Mouse (Mus musculus) myocyte (in vitro differentiated cells): ENCODE results near the gene Rplp1. TPM values are rescaled to one million over a fixed set of nuclear protein-coding genes. Genes with fewer than 3 reads are reported as not detected.

Experiments
- H3K27me3 ChIP-seq: one replicate; pipeline ENCODE4 v1.6.1; 2011; ENCODE audit not compliant: control insufficient read depth, insufficient read depth, insufficient read length
- H3K36me3 ChIP-seq: one replicate; pipeline ENCODE4 v1.6.1; 2011; ENCODE audit not compliant: control insufficient read depth, insufficient read depth
- H3K4me2 ChIP-seq: one replicate; pipeline ENCODE4 v1.6.1; 2011; ENCODE audit warnings: low read depth, control low read depth
- H3K4me3 ChIP-seq: one replicate; pipeline ENCODE4 v1.5.1; 2011; ENCODE audit warnings: mild to moderate bottlenecking, control low read depth, moderate library complexity
- H3K79me2 ChIP-seq: one replicate; pipeline ENCODE4 v1.6.1; 2011; ENCODE audit not compliant: control insufficient read depth, insufficient read depth
- H3ac ChIP-seq: one replicate; pipeline ENCODE4 v1.6.1; 2011; ENCODE audit not compliant: control insufficient read depth, insufficient read length
- CEBPB ChIP-seq: IDR thresholded peaks from 2 replicates; pipeline ENCODE4 v1.6.1; 2011; ENCODE audit warnings: mild to moderate bottlenecking, moderate library complexity; ENCODE audit not compliant: poor library complexity, insufficient read depth, severe bottlenecking
- E2F4 ChIP-seq: IDR thresholded peaks from one replicate; pipeline ENCODE4 v1.6.1; 2011; ENCODE audit warnings: mild to moderate bottlenecking, control low read depth, moderate library complexity; ENCODE audit not compliant: insufficient read depth
- MAX ChIP-seq: IDR thresholded peaks from one replicate; pipeline ENCODE4 v1.6.1; 2011; ENCODE audit warnings: low read depth, mild to moderate bottlenecking, control low read depth
- MYOD1 ChIP-seq, 3 experiments: IDR thresholded peaks; one replicate each; pipeline ENCODE4 v1.6.1; 2011; ENCODE audit warnings: control low read depth in 2 of 3, low read depth in 2 of 3, mild to moderate bottlenecking in 2 of 3, moderate library complexity in 1 of 3; ENCODE audit not compliant: insufficient read length in 2 of 3, control insufficient read depth in 1 of 3
- MYOG ChIP-seq, 3 experiments: IDR thresholded peaks; one replicate each; pipeline ENCODE4 v1.6.1; 2011; ENCODE audit warnings: control low read depth in 2 of 3, low read depth in 2 of 3, mild to moderate bottlenecking in 2 of 3; ENCODE audit not compliant: insufficient read length in 2 of 3, control insufficient read depth in 1 of 3, insufficient read depth in 1 of 3
- POLR2A ChIP-seq: IDR thresholded peaks from one replicate; pipeline ENCODE4 v1.6.1; 2011; ENCODE audit warnings: low read depth, mild to moderate bottlenecking, control low read depth, moderate library complexity; ENCODE audit not compliant: insufficient read length
- POLR2AphosphoS2 ChIP-seq: IDR thresholded peaks from one replicate; pipeline ENCODE4 v1.6.1; 2011; ENCODE audit warnings: low read depth, control low read depth; ENCODE audit not compliant: insufficient read length
- REST ChIP-seq: IDR thresholded peaks from one replicate; pipeline ENCODE4 v1.6.1; 2011; ENCODE audit warnings: mild to moderate bottlenecking, control low read depth, moderate library complexity; ENCODE audit not compliant: insufficient read depth, insufficient read length
- SRF ChIP-seq: IDR thresholded peaks from one replicate; pipeline ENCODE4 v1.6.1; 2011; ENCODE audit warnings: low read depth; ENCODE audit not compliant: control insufficient read depth, insufficient read length
- TCF12 ChIP-seq: IDR thresholded peaks from one replicate; pipeline ENCODE4 v1.6.1; 2011; ENCODE audit warnings: mild to moderate bottlenecking, control low read depth; ENCODE audit not compliant: poor library complexity, insufficient read depth, severe bottlenecking
- TCF3 ChIP-seq: IDR thresholded peaks from one replicate; pipeline ENCODE4 v1.6.1; 2011; ENCODE audit warnings: low read depth, control low read depth; ENCODE audit not compliant: insufficient read length
- USF1 ChIP-seq: IDR thresholded peaks from one replicate; pipeline ENCODE4 v1.6.1; 2011; ENCODE audit warnings: low read depth, mild to moderate bottlenecking, control low read depth, moderate library complexity
- polyA plus RNA-seq: library from polyadenylated mRNA; unstranded; fragments of >200 nt; fragmentation: generic; extraction: Trizol; gene quantifications from one replicate; pipeline ENCODE4 v1.2.1, GENCODE M21; 2012; ENCODE audit warnings: missing spikeins

Rplp1 gene
- polyA plus RNA-seq, 1 experiment = 9,411 TPM

DNA sequence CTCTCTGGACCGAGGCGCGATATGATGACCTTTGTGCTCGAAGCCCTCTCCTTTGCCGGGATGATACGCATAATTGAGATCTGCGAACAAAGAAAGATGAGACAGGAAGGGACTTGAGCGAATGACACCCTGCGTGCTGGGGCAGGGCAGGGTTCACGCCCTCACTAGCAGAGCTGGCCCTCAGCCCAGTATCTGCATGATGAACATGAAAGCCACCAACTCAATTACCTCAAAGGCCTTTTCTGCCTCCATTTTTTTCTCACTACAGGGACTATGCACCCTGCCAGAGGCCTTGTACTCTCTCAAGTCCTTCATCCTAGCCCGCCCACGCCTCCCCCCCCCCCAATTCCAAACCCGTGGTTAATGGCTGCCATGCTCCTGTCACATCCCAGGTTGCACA lies 29.4 kb downstream of the Rplp1 start:
- H3K4me2 ChIP-seq = no peak overlapping the region
- H3K4me3 ChIP-seq = no peak overlapping the region
- no peaks in the 10 kb centered on the region for H3K79me2 ChIP-seq
- peaks cover 8% of the 10 kb centered on the region for H3K27me3 ChIP-seq
- H3ac ChIP-seq = no peak overlapping the region
- TF ChIP-seq MYOD1 (IDR thresholded peaks at IDR 0.05; ENCODE audit: control insufficient read depth in 1 of 3, insufficient read length in 2 of 3, low read depth in 2 of 3) = no peak
- no peak for TF ChIP-seq REST
- no peak for TF ChIP-seq POLR2A
- TF ChIP-seq MYOG (IDR thresholded peaks at IDR 0.05; ENCODE audit: control insufficient read depth in 1 of 3, insufficient read depth in 1 of 3, insufficient read length in 2 of 3, low read depth in 2 of 3) = no peak
- no peak for TF ChIP-seq E2F4
- no peak for TF ChIP-seq MAX
- no peak for TF ChIP-seq USF1
- TF ChIP-seq SRF = no peak
- no peak for TF ChIP-seq CEBPB
- no peak for TF ChIP-seq TCF3
- no peak for TF ChIP-seq TCF12
- no peak for TF ChIP-seq POLR2AphosphoS2
- H3K36me3 ChIP-seq = no peaks in the 10 kb centered on the region

DNA sequence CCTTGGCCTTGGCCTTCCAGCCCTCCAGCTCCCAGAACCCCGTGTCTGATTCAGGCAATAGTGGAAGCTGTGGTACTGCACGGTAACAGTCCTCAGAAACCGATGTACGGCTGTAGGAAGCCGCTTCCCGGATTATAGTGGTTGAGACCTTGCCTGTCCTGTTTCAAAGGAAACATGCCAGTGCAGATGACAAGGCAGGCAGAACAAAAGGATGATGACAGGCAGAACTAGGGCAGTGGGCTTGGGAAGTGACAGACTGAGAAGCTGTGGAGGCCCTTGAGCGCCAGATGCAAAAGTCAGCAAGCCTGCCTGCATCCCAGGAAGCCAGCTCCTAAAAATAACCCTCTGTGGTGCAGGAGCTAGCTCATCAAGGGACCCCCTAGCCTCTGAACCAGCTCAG lies 30.0 kb downstream of the Rplp1 start:
- no peaks in the 10 kb centered on the region for H3K79me2 ChIP-seq
- TF ChIP-seq MYOG (IDR thresholded peaks at IDR 0.05; ENCODE audit: control insufficient read depth in 1 of 3, insufficient read depth in 1 of 3, insufficient read length in 2 of 3, low read depth in 2 of 3) = no peak
- no peak for TF ChIP-seq TCF3
- TF ChIP-seq E2F4 = no peak
- TF ChIP-seq POLR2A = no peak
- TF ChIP-seq TCF12 = no peak
- TF ChIP-seq MYOD1 (IDR thresholded peaks at IDR 0.05; ENCODE audit: control insufficient read depth in 1 of 3, insufficient read length in 2 of 3, low read depth in 2 of 3) = no peak
- no peak for TF ChIP-seq MAX
- no peak for TF ChIP-seq POLR2AphosphoS2
- TF ChIP-seq REST = no peak
- no peak for TF ChIP-seq USF1
- no peak for TF ChIP-seq SRF
- no peak for TF ChIP-seq CEBPB
- H3K36me3 ChIP-seq = no peaks in the 10 kb centered on the region
- peaks cover 8% of the 10 kb centered on the region for H3K27me3 ChIP-seq
- H3ac ChIP-seq = no peak overlapping the region
- no peak overlapping the region for H3K4me2 ChIP-seq
- no peak overlapping the region for H3K4me3 ChIP-seq

DNA sequence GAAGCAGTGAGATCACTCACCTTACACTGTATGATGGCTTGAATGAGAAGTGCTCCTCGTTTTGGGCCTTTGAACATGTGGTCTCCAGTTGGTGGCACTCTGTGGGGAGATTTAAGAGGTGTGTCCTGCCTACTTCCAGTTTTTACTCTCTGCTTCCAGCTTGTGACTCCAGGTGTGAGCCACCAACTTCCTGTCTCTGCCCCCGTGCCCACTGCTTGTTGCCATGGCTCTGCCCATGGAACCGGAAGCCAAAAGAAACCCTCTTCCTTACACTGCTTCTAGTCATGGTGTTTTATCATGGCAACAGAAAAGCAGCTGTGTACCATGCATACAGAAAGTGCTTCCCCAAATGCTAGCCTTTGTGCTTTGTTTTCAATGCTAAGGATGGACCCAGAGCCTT lies 32.2 kb downstream of the Rplp1 start:
- peaks cover 5% of the 10 kb centered on the region for H3K27me3 ChIP-seq
- no peaks in the 10 kb centered on the region for H3K36me3 ChIP-seq
- TF ChIP-seq POLR2AphosphoS2 (no peak), MYOD1 (IDR thresholded peaks at IDR 0.05; ENCODE audit: control insufficient read depth in 1 of 3, insufficient read length in 2 of 3, low read depth in 2 of 3) (no peak), MYOG (IDR thresholded peaks at IDR 0.05; ENCODE audit: control insufficient read depth in 1 of 3, insufficient read depth in 1 of 3, insufficient read length in 2 of 3, low read depth in 2 of 3) (no peak), CEBPB (no peak), MAX (no peak), POLR2A (no peak), USF1 (no peak), TCF3 (no peak), SRF (no peak), TCF12 (no peak), REST (no peak)
- H3K4me2 ChIP-seq = no peak overlapping the region
- H3K79me2 ChIP-seq = no peaks in the 10 kb centered on the region
- no peak overlapping the region for H3ac ChIP-seq
- H3K4me3 ChIP-seq = no peak overlapping the region

DNA sequence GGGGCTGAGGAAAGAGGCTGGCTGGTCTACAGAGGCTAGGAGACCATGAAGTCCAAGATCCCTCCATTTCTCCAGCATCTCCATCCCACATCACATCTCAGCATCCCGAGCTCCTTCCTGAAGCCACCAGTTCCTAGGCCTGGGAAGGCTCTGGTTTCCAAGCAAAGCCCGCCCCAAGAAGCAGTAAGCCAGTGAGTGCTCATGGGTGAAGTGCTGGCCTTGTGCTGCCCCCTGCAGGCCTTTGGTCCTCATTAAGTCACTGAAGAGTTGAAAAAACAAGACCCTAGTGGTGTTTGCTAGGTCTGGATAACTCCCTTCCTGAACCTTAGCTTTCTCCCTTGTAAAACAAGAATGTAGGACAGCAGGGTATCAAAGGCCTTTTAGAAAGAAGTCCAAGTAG lies 35.5 kb downstream of the Rplp1 start:
- Histone ChIP-seq H3K36me3 (no peaks in the 10 kb centered on the region), H3K4me2 (no peak overlapping the region), H3K4me3 (no peak overlapping the region), H3ac (no peak overlapping the region), H3K79me2 (no peaks in the 10 kb centered on the region), H3K27me3 (peaks cover 29% of the 10 kb centered on the region)
- no peak for TF ChIP-seq TCF3
- no peak for TF ChIP-seq MYOG (IDR thresholded peaks at IDR 0.05; ENCODE audit: control insufficient read depth in 1 of 3, insufficient read depth in 1 of 3, insufficient read length in 2 of 3, low read depth in 2 of 3)
- TF ChIP-seq USF1 = no peak
- no peak for TF ChIP-seq MAX
- no peak for TF ChIP-seq REST
- TF ChIP-seq POLR2A = no peak
- no peak for TF ChIP-seq POLR2AphosphoS2
- TF ChIP-seq E2F4 = no peak
